Mouse (Mus musculus): Measurements from ENCODE around the gene Itsn1. TPM values are rescaled to one million over a fixed set of nuclear protein-coding genes. Genes with fewer than 3 reads are reported as not detected.

Itsn1 gene
- polyA plus RNA-seq, 1 experiment from 2014 or later, result 9.7 TPM

- ATAC-seq (no peak), DNase-seq (ENCODE audit: low spot score) (peak; percentile 17)
- Histone ChIP-seq H3K9me3 (ENCODE audit: low read length) (no peaks in the 10 kb centered on the region), H3K4me2 (replicated peaks; ENCODE audit: low read depth, low read length) (no peak overlapping the region), H3K4me1 (ENCODE audit: insufficient read depth, low read depth, low read length) (peaks cover 10% of the 10 kb centered on the region; the same call in 1 of the 2 replicates), H3K9ac (replicated peaks; ENCODE audit: low read depth) (no peak overlapping the region), H3K27ac (ENCODE audit: low read length) (no peak overlapping the region), H3K27me3 (replicated peaks; ENCODE audit: insufficient read depth, low read length) (no peaks in the 10 kb centered on the region), H3K36me3 (ENCODE audit: insufficient read depth, low read length) (no peaks in the 10 kb centered on the region), H3K4me3 (ENCODE audit: low read depth, low read length) (no peak overlapping the region)
- TF ChIP-seq EP300 (IDR thresholded peaks at IDR 0.05), result no peak
- TF ChIP-seq CTCF (IDR thresholded peaks at IDR 0.05), result no peak
- WGBS, result 80% methylated on average over 7 of the region's 7 CpGs
Observed at GRCm38 (mm10) chr16:91736046-91736816, 7.2 kb downstream of the Itsn1 start.

GRCm38 (mm10) chr16:91738505-91738904, 9.4 kb downstream of the Itsn1 start:
- Histone ChIP-seq H3K4me3 (ENCODE audit: low read depth, low read length) (no peak overlapping the region), H3K27me3 (replicated peaks; ENCODE audit: insufficient read depth, low read length) (no peaks in the 10 kb centered on the region)
- 81% methylated on average over 6 of the region's 6 CpGs for WGBS

GRCm38 (mm10) chr16:91740184-91740917, 11.3 kb downstream of the Itsn1 start:
- ATAC-seq, result no peak
- peaks cover 3% of the 10 kb centered on the region; the same call in 1 of the 2 replicates for H3K4me1 ChIP-seq (ENCODE audit: insufficient read depth, low read depth, low read length)
- no peaks in the 10 kb centered on the region for H3K9me3 ChIP-seq (ENCODE audit: low read length)
- no peaks in the 10 kb centered on the region for H3K36me3 ChIP-seq (ENCODE audit: insufficient read depth, low read length)
- TF ChIP-seq CTCF (IDR thresholded peaks at IDR 0.05) (no peak), EP300 (IDR thresholded peaks at IDR 0.05) (no peak)
- DNase-seq (ENCODE audit: low spot score), result no peak
- H3K4me3 ChIP-seq (ENCODE audit: low read depth, low read length), result no peak overlapping the region
- no peak overlapping the region for H3K9ac ChIP-seq (replicated peaks; ENCODE audit: low read depth)
- H3K27ac ChIP-seq (ENCODE audit: low read length), result no peak overlapping the region
- H3K4me2 ChIP-seq (replicated peaks; ENCODE audit: low read depth, low read length), result no peak overlapping the region
- no peaks in the 10 kb centered on the region for H3K27me3 ChIP-seq (replicated peaks; ENCODE audit: insufficient read depth, low read length)
- WGBS, result 63% methylated on average over 8 of the region's 8 CpGs

More at GRCm38 (mm10) chr16:91738505-91738904, 9.4 kb downstream of the Itsn1 start:
- H3K9ac ChIP-seq (replicated peaks; ENCODE audit: low read depth), result no peak overlapping the region
- peaks cover 10% of the 10 kb centered on the region; the same call in 1 of the 2 replicates for H3K4me1 ChIP-seq (ENCODE audit: insufficient read depth, low read depth, low read length)
- no peak for TF ChIP-seq EP300 (IDR thresholded peaks at IDR 0.05)
- no peak for TF ChIP-seq CTCF (IDR thresholded peaks at IDR 0.05)
- no peak overlapping the region for H3K27ac ChIP-seq (ENCODE audit: low read length)
- H3K9me3 ChIP-seq (ENCODE audit: low read length), result no peaks in the 10 kb centered on the region
- no peaks in the 10 kb centered on the region for H3K36me3 ChIP-seq (ENCODE audit: insufficient read depth, low read length)
- DNase-seq (ENCODE audit: low spot score) (no peak), ATAC-seq (no peak)
- no peak overlapping the region for H3K4me2 ChIP-seq (replicated peaks; ENCODE audit: low read depth, low read length)

- Histone ChIP-seq H3K27me3 (replicated peaks; ENCODE audit: insufficient read depth, low read length) (no peaks in the 10 kb centered on the region), H3K36me3 (ENCODE audit: insufficient read depth, low read length) (no peaks in the 10 kb centered on the region), H3K4me1 (ENCODE audit: insufficient read depth, low read depth, low read length) (no peaks in the 10 kb centered on the region; the same call in 1 of the 2 replicates), H3K4me2 (replicated peaks; ENCODE audit: low read depth, low read length) (no peak overlapping the region), H3K4me3 (ENCODE audit: low read depth, low read length) (no peak overlapping the region), H3K27ac (ENCODE audit: low read length) (no peak overlapping the region), H3K9ac (replicated peaks; ENCODE audit: low read depth) (no peak overlapping the region), H3K9me3 (ENCODE audit: low read length) (no peaks in the 10 kb centered on the region)
- no peak for ATAC-seq
- WGBS, result 81% methylated on average over 7 of the region's 7 CpGs
- DNase-seq (ENCODE audit: low spot score), result no peak
- TF ChIP-seq EP300 (IDR thresholded peaks at IDR 0.05) (no peak), CTCF (IDR thresholded peaks at IDR 0.05) (no peak)
Observed at GRCm38 (mm10) chr16:91740918-91741255, 11.8 kb downstream of the Itsn1 start.

GRCm38 (mm10) chr16:91743055-91743454, 14.0 kb downstream of the Itsn1 start:
- no peaks in the 10 kb centered on the region for H3K36me3 ChIP-seq (ENCODE audit: insufficient read depth, low read length)
- H3K9me3 ChIP-seq (ENCODE audit: low read length), result no peaks in the 10 kb centered on the region
- no peak overlapping the region for H3K27ac ChIP-seq (ENCODE audit: low read length)
- no peak for ATAC-seq
- H3K9ac ChIP-seq (replicated peaks; ENCODE audit: low read depth), result no peak overlapping the region
- no peak overlapping the region for H3K4me3 ChIP-seq (ENCODE audit: low read depth, low read length)
- H3K4me2 ChIP-seq (replicated peaks; ENCODE audit: low read depth, low read length), result no peak overlapping the region
- 79% methylated on average over 7 of the region's 7 CpGs for WGBS
- DNase-seq (ENCODE audit: low spot score), result no peak
- H3K4me1 ChIP-seq (ENCODE audit: insufficient read depth, low read depth, low read length), result no peaks in the 10 kb centered on the region; the same call in 1 of the 2 replicates
- H3K27me3 ChIP-seq (replicated peaks; ENCODE audit: insufficient read depth, low read length), result no peaks in the 10 kb centered on the region
- no peak for TF ChIP-seq CTCF (IDR thresholded peaks at IDR 0.05)

- Histone ChIP-seq H3K9ac (replicated peaks; ENCODE audit: low read depth) (no peak overlapping the region), H3K4me2 (replicated peaks; ENCODE audit: low read depth, low read length) (no peak overlapping the region), H3K27me3 (replicated peaks; ENCODE audit: insufficient read depth, low read length) (no peaks in the 10 kb centered on the region), H3K9me3 (ENCODE audit: low read length) (no peaks in the 10 kb centered on the region), H3K27ac (ENCODE audit: low read length) (no peak overlapping the region), H3K4me1 (ENCODE audit: insufficient read depth, low read depth, low read length) (no peaks in the 10 kb centered on the region), H3K36me3 (ENCODE audit: insufficient read depth, low read length) (no peaks in the 10 kb centered on the region), H3K4me3 (ENCODE audit: low read depth, low read length) (no peak overlapping the region)
- WGBS, result 43% methylated on average over 14 of the region's 14 CpGs
- peak; percentile 75 for DNase-seq (ENCODE audit: low spot score)
- ATAC-seq, result peak; percentile 54; the same call in 1 of the 2 replicates
- TF ChIP-seq EP300 (IDR thresholded peaks at IDR 0.05) (no peak), CTCF (IDR thresholded peaks at IDR 0.05) (no peak)
Observed at GRCm38 (mm10) chr16:91746101-91746950, 17.2 kb downstream of the Itsn1 start.
